Mouse (Mus musculus) erythroid progenitor cell, adult 5-6 weeks (primary cell): Measurements from ENCODE around the gene Krtap5-5. TPM values are rescaled to one million over a fixed set of nuclear protein-coding genes. Genes with fewer than 3 reads are reported as not detected.

Source experiments
- total RNA-seq, 2 experiments: library from RNA; stranded (forward) in 1 of 2; stranded (reverse) in 1 of 2; fragments of 150-400 nt in 1 of 2; fragments of 186-747, 209-891 nt in 1 of 2; gene quantifications; 2 replicates each; pipeline versions ENCODE4 v1.2.3 to v1.2.4; 2015 to 2017; ENCODE audit warnings: low replicate concordance in 2 of 2

Krtap5-5 gene
- total RNA-seq, 2 experiments from 2014 or later = not detected

Other genes with a start within 250 kb of the Krtap5-5 start
- 74.6 and 92.6 TPM in 2 replicates for gene Mob2, start 168.9 kb downstream of the Krtap5-5 start, total RNA-seq (2015; ENCODE audit: low replicate concordance)
- gene Mob2, start 168.9 kb downstream of the Krtap5-5 start, total RNA-seq (2017; ENCODE audit: low replicate concordance) = 59.1 and 69.3 TPM in 2 replicates
- 21.6 and 23.5 TPM in 2 replicates for gene Dusp8, start 134.1 kb downstream of the Krtap5-5 start, total RNA-seq (2015; ENCODE audit: low replicate concordance)
- gene Dusp8, start 134.1 kb downstream of the Krtap5-5 start, total RNA-seq (2017; ENCODE audit: low replicate concordance) = 8.1 and 11.2 TPM in 2 replicates
- not detected in 2 replicates for gene Gm45618, start 109.2 kb downstream of the Krtap5-5 start, total RNA-seq (2015; ENCODE audit: low replicate concordance)
- not detected in 2 replicates for gene Gm45618, start 109.2 kb downstream of the Krtap5-5 start, total RNA-seq (2017; ENCODE audit: low replicate concordance)
- gene Gm39115, start 93.9 kb downstream of the Krtap5-5 start, total RNA-seq (2015; ENCODE audit: low replicate concordance) = not detected in 2 replicates
- gene Gm39115, start 93.9 kb downstream of the Krtap5-5 start, total RNA-seq (2017; ENCODE audit: low replicate concordance) = not detected in 2 replicates
- gene Gm45337, start 85.4 kb downstream of the Krtap5-5 start, total RNA-seq (2015; ENCODE audit: low replicate concordance) = not detected in 2 replicates
- not detected in 2 replicates for gene Gm45337, start 85.4 kb downstream of the Krtap5-5 start, total RNA-seq (2017; ENCODE audit: low replicate concordance)
- gene Gm29735, start 72.9 kb downstream of the Krtap5-5 start, total RNA-seq (2015; ENCODE audit: low replicate concordance) = not detected in 2 replicates
- gene Gm29735, start 72.9 kb downstream of the Krtap5-5 start, total RNA-seq (2017; ENCODE audit: low replicate concordance) = not detected in 2 replicates
- not detected in 2 replicates for gene Gm4553, start 64.2 kb downstream of the Krtap5-5 start, total RNA-seq (2015; ENCODE audit: low replicate concordance)
- gene Gm4553, start 64.2 kb downstream of the Krtap5-5 start, total RNA-seq (2017; ENCODE audit: low replicate concordance) = not detected in 2 replicates
- gene Krtap5-2, start 54.0 kb downstream of the Krtap5-5 start, total RNA-seq (2015; ENCODE audit: low replicate concordance) = not detected in 2 replicates
- gene Krtap5-2, start 54.0 kb downstream of the Krtap5-5 start, total RNA-seq (2017; ENCODE audit: low replicate concordance) = not detected in 2 replicates
- not detected in 2 replicates for gene Gm10153, start 39.6 kb downstream of the Krtap5-5 start, total RNA-seq (2015; ENCODE audit: low replicate concordance)
- not detected in 2 replicates for gene Gm10153, start 39.6 kb downstream of the Krtap5-5 start, total RNA-seq (2017; ENCODE audit: low replicate concordance)
- not detected in 2 replicates for gene Krtap5-3, start 28.6 kb downstream of the Krtap5-5 start, total RNA-seq (2015; ENCODE audit: low replicate concordance)
- not detected in 2 replicates for gene Krtap5-3, start 28.6 kb downstream of the Krtap5-5 start, total RNA-seq (2017; ENCODE audit: low replicate concordance)
- not detected in 2 replicates for gene Gm7579, start 18.1 kb downstream of the Krtap5-5 start, total RNA-seq (2015; ENCODE audit: low replicate concordance)
- gene Gm7579, start 18.1 kb downstream of the Krtap5-5 start, total RNA-seq (2017; ENCODE audit: low replicate concordance) = not detected in 2 replicates
- not detected in 2 replicates for gene Gm40460, start 11.1 kb upstream of the Krtap5-5 start, total RNA-seq (2015; ENCODE audit: low replicate concordance)
- not detected in 2 replicates for gene Gm40460, start 11.1 kb upstream of the Krtap5-5 start, total RNA-seq (2017; ENCODE audit: low replicate concordance)
- gene Gm2431, start 28.4 kb upstream of the Krtap5-5 start, total RNA-seq (2015; ENCODE audit: low replicate concordance) = not detected in 2 replicates
- gene Gm2431, start 28.4 kb upstream of the Krtap5-5 start, total RNA-seq (2017; ENCODE audit: low replicate concordance) = not detected in 2 replicates
- not detected in 2 replicates for gene Gm4559, start 44.4 kb upstream of the Krtap5-5 start, total RNA-seq (2015; ENCODE audit: low replicate concordance)
- not detected in 2 replicates for gene Gm4559, start 44.4 kb upstream of the Krtap5-5 start, total RNA-seq (2017; ENCODE audit: low replicate concordance)
- gene Krtap5-1, start 67.1 kb upstream of the Krtap5-5 start, total RNA-seq (2015; ENCODE audit: low replicate concordance) = not detected in 2 replicates
- gene Krtap5-1, start 67.1 kb upstream of the Krtap5-5 start, total RNA-seq (2017; ENCODE audit: low replicate concordance) = not detected in 2 replicates
- gene Krtap5-4, start 73.6 kb upstream of the Krtap5-5 start, total RNA-seq (2015; ENCODE audit: low replicate concordance) = not detected in 2 replicates
- not detected in 2 replicates for gene Krtap5-4, start 73.6 kb upstream of the Krtap5-5 start, total RNA-seq (2017; ENCODE audit: low replicate concordance)
- not detected in 2 replicates for gene Ifitm10, start 143.8 kb upstream of the Krtap5-5 start, total RNA-seq (2015; ENCODE audit: low replicate concordance)
- not detected in 2 replicates for gene Ifitm10, start 143.8 kb upstream of the Krtap5-5 start, total RNA-seq (2017; ENCODE audit: low replicate concordance)
- gene Gm49369, start 152.7 kb upstream of the Krtap5-5 start, total RNA-seq (2015; ENCODE audit: low replicate concordance) = not detected in 2 replicates
- 143 and 216 TPM in 2 replicates for gene Gm49369, start 152.7 kb upstream of the Krtap5-5 start, total RNA-seq (2017; ENCODE audit: low replicate concordance)
- gene Ctsd, start 158.1 kb upstream of the Krtap5-5 start, total RNA-seq (2015; ENCODE audit: low replicate concordance) = 207 and 227 TPM in 2 replicates
- 161 and 184 TPM in 2 replicates for gene Ctsd, start 158.1 kb upstream of the Krtap5-5 start, total RNA-seq (2017; ENCODE audit: low replicate concordance)
- gene Syt8, start 204.9 kb upstream of the Krtap5-5 start, total RNA-seq (2015; ENCODE audit: low replicate concordance) = not detected in 2 replicates
- gene Syt8, start 204.9 kb upstream of the Krtap5-5 start, total RNA-seq (2017; ENCODE audit: low replicate concordance) = not detected in 2 replicates
- gene Tnni2, start 211.8 kb upstream of the Krtap5-5 start, total RNA-seq (2015; ENCODE audit: low replicate concordance) = not detected in 2 replicates
- gene Tnni2, start 211.8 kb upstream of the Krtap5-5 start, total RNA-seq (2017; ENCODE audit: low replicate concordance) = not detected in 2 replicates
- 88.0 and 115 TPM in 2 replicates for gene Lsp1, start 230.8 kb upstream of the Krtap5-5 start, total RNA-seq (2015; ENCODE audit: low replicate concordance)
- gene Lsp1, start 230.8 kb upstream of the Krtap5-5 start, total RNA-seq (2017; ENCODE audit: low replicate concordance) = 64.5 and 76.5 TPM in 2 replicates